Mouse (Mus musculus) frontal cortex, postnatal 14 days (tissue): Measurements from ENCODE around the gene H2afy2.

ENCODE experiments used
- DNase-seq, 2 experiments: peaks; one replicate each; pipeline ENCODE4 v3.0.0; 2022; ENCODE audit warnings: low spot score in 2 of 2

H2afy2 gene

GRCm38 (mm10) chr10:61784414-61784813 lies 467 bp upstream of the H2afy2 start:
- DNase-seq: no peak

GRCm38 (mm10) chr10:61782799-61783611 lies 942 bp downstream of the H2afy2 start:
- DNase-seq: peak; percentile 37 to 52

- DNase-seq: no peak
Measured at GRCm38 (mm10) chr10:61781461-61782128, 2.4 kb downstream of the H2afy2 start.

GRCm38 (mm10) chr10:61766806-61767205 lies 17.1 kb downstream of the H2afy2 start:
- DNase-seq: no peak

- no peak for DNase-seq
Measured at GRCm38 (mm10) chr10:61765558-61765957, 18.4 kb downstream of the H2afy2 start.

GRCm38 (mm10) chr10:61764689-61765088 lies 19.3 kb downstream of the H2afy2 start:
- no peak for DNase-seq

- no peak for DNase-seq
Measured at GRCm38 (mm10) chr10:61759869-61760268, 24.1 kb downstream of the H2afy2 start.

GRCm38 (mm10) chr10:61758904-61759303 lies 25.0 kb downstream of the H2afy2 start:
- DNase-seq: no peak

GRCm38 (mm10) chr10:61757022-61757421 lies 26.9 kb downstream of the H2afy2 start:
- DNase-seq: no peak

GRCm38 (mm10) chr10:61753071-61753470 lies 30.9 kb downstream of the H2afy2 start:
- DNase-seq: no peak

GRCm38 (mm10) chr10:61751534-61752219 lies 32.3 kb downstream of the H2afy2 start:
- no peak for DNase-seq

- DNase-seq: no peak
Measured at GRCm38 (mm10) chr10:61750014-61750413, 33.9 kb downstream of the H2afy2 start.

- no peak for DNase-seq
Measured at GRCm38 (mm10) chr10:61747302-61747701, 36.6 kb downstream of the H2afy2 start.

- DNase-seq: no peak
Measured at GRCm38 (mm10) chr10:61745133-61745532, 38.8 kb downstream of the H2afy2 start.

- no peak for DNase-seq
Measured at GRCm38 (mm10) chr10:61742336-61742735, 41.6 kb downstream of the H2afy2 start.

GRCm38 (mm10) chr10:61741873-61742272 lies 42.1 kb downstream of the H2afy2 start:
- DNase-seq: no peak

- no peak for DNase-seq
Measured at GRCm38 (mm10) chr10:61741306-61741705, 42.6 kb downstream of the H2afy2 start.

- DNase-seq: no peak
Measured at GRCm38 (mm10) chr10:61738126-61738525, 45.8 kb downstream of the H2afy2 start.

- no peak for DNase-seq
Measured at GRCm38 (mm10) chr10:61737537-61737936, 46.4 kb downstream of the H2afy2 start.

GRCm38 (mm10) chr10:61736671-61737078 lies 47.3 kb downstream of the H2afy2 start:
- DNase-seq: peak; percentile 31 to 40

GRCm38 (mm10) chr10:61734377-61734776 lies 49.6 kb downstream of the H2afy2 start:
- DNase-seq: no peak

- DNase-seq: no peak
Measured at GRCm38 (mm10) chr10:61730171-61730570, 53.8 kb downstream of the H2afy2 start.

- no peak for DNase-seq
Measured at GRCm38 (mm10) chr10:61729181-61729580, 54.8 kb downstream of the H2afy2 start.
